Mouse (Mus musculus): ENCODE data around the gene Mnt. TPM values are rescaled to one million over a fixed set of nuclear protein-coding genes. Genes with fewer than 3 reads are reported as not detected.

Gene Mnt
- polyA plus RNA-seq, 1 experiment from 2014 or later = 5.7 TPM

GRCm38 (mm10) chr11:74867181-74867580 lies 36.5 kb downstream of the Mnt start:
- WGBS = 82% methylated on average over 2 of the region's 2 CpGs
- H3K36me3 ChIP-seq = peaks cover 5% of the 10 kb centered on the region; the same call in 1 of the 2 replicates

GRCm38 (mm10) chr11:74868046-74868760 lies 37.5 kb downstream of the Mnt start:
- 91% methylated on average over 13 of the region's 13 CpGs for WGBS
- Histone ChIP-seq H3K4me1 (peaks cover 8% of the 10 kb centered on the region), H3K4me3 (no peak overlapping the region), H3K27ac (no peak overlapping the region), H3K27me3 (ENCODE audit: low read depth, poor library complexity, severe bottlenecking) (no peaks in the 10 kb centered on the region), H3K36me3 (peaks cover 5% of the 10 kb centered on the region; the same call in 1 of the 2 replicates), H3K9me3 (replicated peaks) (no peaks in the 10 kb centered on the region)
- DNase-seq (ENCODE audit: low spot score) = no peak

More at GRCm38 (mm10) chr11:74867181-74867580, 36.5 kb downstream of the Mnt start:
- H3K4me1 ChIP-seq = peaks cover 8% of the 10 kb centered on the region
- no peaks in the 10 kb centered on the region for H3K9me3 ChIP-seq (replicated peaks)
- H3K4me3 ChIP-seq = no peak overlapping the region
- DNase-seq (ENCODE audit: low spot score) = no peak
- H3K27me3 ChIP-seq (ENCODE audit: low read depth, poor library complexity, severe bottlenecking) = no peaks in the 10 kb centered on the region
- no peak overlapping the region for H3K27ac ChIP-seq

GRCm38 (mm10) chr11:74869603-74870002 lies 38.9 kb downstream of the Mnt start:
- WGBS = 84% methylated on average over 6 of the region's 6 CpGs
- DNase-seq (ENCODE audit: low spot score) = no peak
- no peak overlapping the region for H3K27ac ChIP-seq

GRCm38 (mm10) chr11:74870544-74870943 lies 39.8 kb downstream of the Mnt start:
- Histone ChIP-seq H3K36me3 (no peaks in the 10 kb centered on the region), H3K4me3 (no peak overlapping the region), H3K9me3 (replicated peaks) (no peaks in the 10 kb centered on the region), H3K27me3 (ENCODE audit: low read depth, poor library complexity, severe bottlenecking) (no peaks in the 10 kb centered on the region), H3K4me1 (peaks cover 12% of the 10 kb centered on the region), H3K27ac (no peak overlapping the region)
- DNase-seq (ENCODE audit: low spot score) = no peak
- WGBS = 79% methylated on average over 4 of the region's 4 CpGs

More at GRCm38 (mm10) chr11:74869603-74870002, 38.9 kb downstream of the Mnt start:
- Histone ChIP-seq H3K27me3 (ENCODE audit: low read depth, poor library complexity, severe bottlenecking) (no peaks in the 10 kb centered on the region), H3K36me3 (peaks cover 5% of the 10 kb centered on the region; the same call in 1 of the 2 replicates), H3K9me3 (replicated peaks) (no peaks in the 10 kb centered on the region), H3K4me3 (no peak overlapping the region), H3K4me1 (peaks cover 10% of the 10 kb centered on the region)

GRCm38 (mm10) chr11:74870991-74871622 lies 40.4 kb downstream of the Mnt start:
- Histone ChIP-seq H3K9me3 (replicated peaks) (no peaks in the 10 kb centered on the region), H3K36me3 (no peaks in the 10 kb centered on the region), H3K27me3 (ENCODE audit: low read depth, poor library complexity, severe bottlenecking) (no peaks in the 10 kb centered on the region), H3K4me1 (peaks cover 12% of the 10 kb centered on the region), H3K27ac (no peak overlapping the region), H3K4me3 (no peak overlapping the region)
- WGBS = 44% methylated on average over 12 of the region's 12 CpGs
- DNase-seq (ENCODE audit: low spot score) = no peak

GRCm38 (mm10) chr11:74874630-74875029 lies 43.9 kb downstream of the Mnt start:
- no peak for DNase-seq (ENCODE audit: low spot score)
- no peaks in the 10 kb centered on the region for H3K36me3 ChIP-seq
- 57% methylated on average over 3 of the region's 3 CpGs for WGBS
- no peak overlapping the region for H3K4me3 ChIP-seq
- H3K9me3 ChIP-seq (replicated peaks) = no peaks in the 10 kb centered on the region
- no peaks in the 10 kb centered on the region for H3K27me3 ChIP-seq (ENCODE audit: low read depth, poor library complexity, severe bottlenecking)
- 0 out of 2 replicates have a peak overlapping the region, but pooled peaks have one; percentile 9 for H3K27ac ChIP-seq
- H3K4me1 ChIP-seq = peaks cover 26% of the 10 kb centered on the region

- Histone ChIP-seq H3K27me3 (ENCODE audit: low read depth, poor library complexity, severe bottlenecking) (no peaks in the 10 kb centered on the region), H3K9me3 (replicated peaks) (no peaks in the 10 kb centered on the region), H3K4me1 (peaks cover 20% of the 10 kb centered on the region), H3K27ac (no peak overlapping the region; the same call in 1 of the 2 replicates), H3K36me3 (no peaks in the 10 kb centered on the region), H3K4me3 (no peak overlapping the region; the same call in 1 of the 2 replicates)
- DNase-seq (ENCODE audit: low spot score) = peak; percentile 62
- WGBS = 4% methylated on average over 9 of the region's 9 CpGs
Observed at GRCm38 (mm10) chr11:74876801-74877200, 46.1 kb downstream of the Mnt start.

GRCm38 (mm10) chr11:74880999-74881398 lies 50.3 kb downstream of the Mnt start:
- WGBS = 91% methylated on average over 9 of the region's 9 CpGs
- H3K9me3 ChIP-seq (replicated peaks) = no peaks in the 10 kb centered on the region
- no peak for DNase-seq (ENCODE audit: low spot score)

GRCm38 (mm10) chr11:74881979-74882378 lies 51.3 kb downstream of the Mnt start:
- Histone ChIP-seq H3K9me3 (replicated peaks) (no peaks in the 10 kb centered on the region), H3K4me3 (no peak overlapping the region), H3K4me1 (peaks cover 5% of the 10 kb centered on the region), H3K27me3 (ENCODE audit: low read depth, poor library complexity, severe bottlenecking) (no peaks in the 10 kb centered on the region), H3K36me3 (peaks cover 10% of the 10 kb centered on the region; the same call in 1 of the 2 replicates), H3K27ac (no peak overlapping the region)
- no peak for DNase-seq (ENCODE audit: low spot score)
- 73% methylated on average over 14 of the region's 14 CpGs for WGBS

More at GRCm38 (mm10) chr11:74880999-74881398, 50.3 kb downstream of the Mnt start:
- Histone ChIP-seq H3K36me3 (peaks cover 10% of the 10 kb centered on the region; the same call in 1 of the 2 replicates), H3K4me3 (no peak overlapping the region), H3K27me3 (ENCODE audit: low read depth, poor library complexity, severe bottlenecking) (no peaks in the 10 kb centered on the region), H3K4me1 (peaks cover 14% of the 10 kb centered on the region), H3K27ac (no peak overlapping the region)

- WGBS = 94% methylated on average over 10 of the region's 10 CpGs
Observed at GRCm38 (mm10) chr11:74883098-74883497, 52.4 kb downstream of the Mnt start.

GRCm38 (mm10) chr11:74894619-74895018 lies 63.9 kb downstream of the Mnt start:
- Histone ChIP-seq H3K4me3 (no peak overlapping the region), H3K4me1 (peaks cover 28% of the 10 kb centered on the region), H3K27ac (no peak overlapping the region), H3K9me3 (replicated peaks) (no peaks in the 10 kb centered on the region), H3K36me3 (peaks cover 8% of the 10 kb centered on the region), H3K27me3 (ENCODE audit: low read depth, poor library complexity, severe bottlenecking) (no peaks in the 10 kb centered on the region)
- no peak for DNase-seq (ENCODE audit: low spot score)
- WGBS = 82% methylated on average over 4 of the region's 4 CpGs

More at GRCm38 (mm10) chr11:74883098-74883497, 52.4 kb downstream of the Mnt start:
- Histone ChIP-seq H3K9me3 (replicated peaks) (no peaks in the 10 kb centered on the region), H3K27ac (no peak overlapping the region), H3K36me3 (peaks cover 10% of the 10 kb centered on the region; the same call in 1 of the 2 replicates), H3K27me3 (ENCODE audit: low read depth, poor library complexity, severe bottlenecking) (no peaks in the 10 kb centered on the region), H3K4me1 (no peaks in the 10 kb centered on the region), H3K4me3 (no peak overlapping the region)
- no peak for DNase-seq (ENCODE audit: low spot score)
